Mouse (Mus musculus) liver, postnatal 0 days (tissue): ENCODE measurements at regions not wholly inside any gene's neighbourhood (a gene's known extent, or its start where the extent isn't known, plus 50 kb on each side); places are given as distances from the start of the nearest gene placed in this dataset.
"Not testable (repeated sequence)": the region's sequence is repeated elsewhere in the genome, so short reads cannot be mapped to it uniquely, and the experiment has no call there.

Source experiments
- ATAC-seq: fragments of 200-750 bp; cut with Nextera tagmentation; 2 replicates; pipeline ENCODE4 v1.8.0; 2017; ENCODE audit warnings: mild to moderate bottlenecking, moderate library complexity
- DNase-seq: peaks from one replicate; pipeline ENCODE4 v3.0.0-alpha.2; 2016
- H3K27ac ChIP-seq: fragments of 300-500 bp; sonication (generic); 2 replicates; pipeline ENCODE4 v1.5.1; 2014; ENCODE audit warnings: antibody characterized with exemption, moderate library complexity, mild to moderate bottlenecking, low read depth
- H3K27me3 ChIP-seq: fragments of 300-500 bp; sonication (generic); 2 replicates; pipeline ENCODE4 v1.6.1; 2014; ENCODE audit warnings: low read length, control low read depth, mixed read lengths; ENCODE audit not compliant: insufficient read depth
- H3K36me3 ChIP-seq: fragments of 300-500 bp; sonication (generic); replicated peaks from 2 replicates; pipeline ENCODE4 v1.6.1; 2014; ENCODE audit warnings: mild to moderate bottlenecking, control low read depth, low read length, moderate library complexity, mixed read lengths; ENCODE audit not compliant: insufficient read depth
- H3K4me1 ChIP-seq: fragments of 300-500 bp; sonication (generic); 2 replicates; pipeline ENCODE4 v1.6.1; 2014; ENCODE audit warnings: antibody characterized with exemption, mild to moderate bottlenecking, control low read depth; ENCODE audit not compliant: insufficient read depth
- H3K4me2 ChIP-seq: fragments of 300-500 bp; sonication (generic); 2 replicates; pipeline ENCODE4 v1.6.1; 2014; ENCODE audit warnings: low read depth, mild to moderate bottlenecking, low read length, moderate library complexity, mixed read lengths
- H3K4me3 ChIP-seq: fragments of 300-500 bp; sonication (generic); 2 replicates; pipeline ENCODE4 v1.5.1; 2014; ENCODE audit warnings: low read depth, low read length
- H3K9ac ChIP-seq: fragments of 300-500 bp; sonication (generic); replicated peaks from 2 replicates; pipeline ENCODE4 v1.6.1; 2014; ENCODE audit warnings: mild to moderate bottlenecking, moderate library complexity
- H3K9me3 ChIP-seq: fragments of 300-500 bp; sonication (generic); 2 replicates; pipeline ENCODE4 v1.6.1; 2016; ENCODE audit warnings: mild to moderate bottlenecking, control low read depth, low read length, mixed read lengths
- CTCF ChIP-seq: sonication (generic); IDR thresholded peaks from 2 replicates; pipeline ENCODE4 v1.5.1; 2016; ENCODE audit warnings: antibody characterized with exemption, low read depth
- EP300 ChIP-seq: IDR thresholded peaks from 2 replicates; pipeline ENCODE4 v1.6.1; 2016; ENCODE audit warnings: antibody characterized with exemption, low read depth, mild to moderate bottlenecking
- WGBS: fragments of 180-500 bp; shearing (Covaris S2); extraction: QIAGEN DNeasy Blood & Tissue Kit; methylation state at CpG from one replicate; pipeline ENCODE4 v1.1.7; 2014; ENCODE audit not compliant: insufficient replicate concordance; 5-methylcytosine and 5-hydroxymethylcytosine counted together

GRCm38 (mm10) chr9:120233011-120233410, 68.3 kb upstream of the Myrip start:
- no peak for DNase-seq
- Histone ChIP-seq H3K4me3 (no peak overlapping the region), H3K4me1 (no peaks in the 10 kb centered on the region), H3K9me3 (no peaks in the 10 kb centered on the region), H3K4me2 (no peak overlapping the region), H3K36me3 (no peaks in the 10 kb centered on the region), H3K27ac (no peak overlapping the region), H3K27me3 (no peaks in the 10 kb centered on the region), H3K9ac (no peak overlapping the region)
- TF ChIP-seq CTCF = no peak
- TF ChIP-seq EP300 = no peak
- 68% methylated on average over 3 of the region's 3 CpGs for WGBS
- no peak for ATAC-seq

GRCm38 (mm10) chr9:120235054-120235453, 66.3 kb upstream of the Myrip start:
- peak; percentile 40 for TF ChIP-seq CTCF
- H3K9me3 ChIP-seq, ATAC-seq, H3K27me3 ChIP-seq, H3K4me2 ChIP-seq, H3K9ac ChIP-seq, H3K4me1 ChIP-seq, H3K27ac ChIP-seq, H3K36me3 ChIP-seq, H3K4me3 ChIP-seq: not testable (repeated sequence)
- peak; percentile 33 for DNase-seq
- 69% methylated on average over 4 of the region's 4 CpGs for WGBS

GRCm38 (mm10) chr9:120245444-120245843, 55.9 kb upstream of the Myrip start:
- TF ChIP-seq CTCF (peak; percentile 39), EP300 (no peak)
- Histone ChIP-seq H3K9me3 (no peaks in the 10 kb centered on the region), H3K9ac (no peak overlapping the region), H3K27ac (no peak overlapping the region), H3K36me3 (no peaks in the 10 kb centered on the region), H3K4me1 (no peaks in the 10 kb centered on the region), H3K4me2 (no peak overlapping the region), H3K4me3 (no peak overlapping the region), H3K27me3 (no peaks in the 10 kb centered on the region)
- no peak for DNase-seq
- no peak for ATAC-seq
- WGBS = 85% methylated on average over 5 of the region's 5 CpGs

- DNase-seq (no peak), ATAC-seq (no peak)
- TF ChIP-seq EP300 (no peak), CTCF (no peak)
- no peaks in the 10 kb centered on the region for H3K27me3 ChIP-seq
- H3K4me3 ChIP-seq = no peak overlapping the region
- no peak overlapping the region for H3K27ac ChIP-seq
- H3K9ac ChIP-seq = no peak overlapping the region
- H3K36me3 ChIP-seq = no peaks in the 10 kb centered on the region
- no peaks in the 10 kb centered on the region for H3K9me3 ChIP-seq
- 78% methylated on average over 3 of the region's 3 CpGs for WGBS
- no peaks in the 10 kb centered on the region for H3K4me1 ChIP-seq
- no peak overlapping the region for H3K4me2 ChIP-seq
Observed at GRCm38 (mm10) chr9:120248728-120249127, 52.6 kb upstream of the Myrip start.
